Mouse (Mus musculus) hindbrain, embryonic 16.5 days (tissue): ENCODE results near the gene Smg6. TPM values are rescaled to one million over a fixed set of nuclear protein-coding genes. Genes with fewer than 3 reads are reported as not detected.

Source experiments
- ATAC-seq: fragments of 200-750 bp; cut with Nextera tagmentation; 2 replicates; pipeline ENCODE4 v1.8.0; 2017; ENCODE audit warnings: moderate TSS enrichment, moderate library complexity
- H3K27ac ChIP-seq: fragments of 300-500 bp; sonication (generic); 2 replicates; pipeline ENCODE4 v1.5.1; 2014; ENCODE audit warnings: low read depth, mild to moderate bottlenecking, control low read depth, low read length, moderate library complexity
- H3K27me3 ChIP-seq: fragments of 300-500 bp; sonication (generic); replicated peaks from 2 replicates; pipeline ENCODE4 v1.6.1; 2014; ENCODE audit warnings: low read length; ENCODE audit not compliant: control insufficient read depth, insufficient read depth
- H3K36me3 ChIP-seq: fragments of 300-500 bp; sonication (generic); 2 replicates; pipeline ENCODE4 v1.6.1; 2014; ENCODE audit warnings: mild to moderate bottlenecking, low read length, moderate library complexity, mixed read lengths; ENCODE audit not compliant: control insufficient read depth, insufficient read depth
- H3K4me1 ChIP-seq: fragments of 300-500 bp; sonication (generic); 2 replicates; pipeline ENCODE4 v1.6.1; 2014; ENCODE audit warnings: low read depth, low read length; ENCODE audit not compliant: control insufficient read depth, insufficient read depth
- H3K4me2 ChIP-seq: fragments of 300-500 bp; sonication (generic); 2 replicates; pipeline ENCODE4 v1.6.1; 2014; ENCODE audit warnings: mild to moderate bottlenecking, low read length, control low read depth, moderate library complexity
- H3K4me3 ChIP-seq: fragments of 300-500 bp; sonication (generic); 2 replicates; pipeline ENCODE4 v1.5.1; 2014; ENCODE audit warnings: mild to moderate bottlenecking, low read length, control low read depth, moderate library complexity
- H3K9ac ChIP-seq: fragments of 300-500 bp; sonication (generic); 2 replicates; pipeline ENCODE4 v1.6.1; 2014; ENCODE audit warnings: low read depth, mild to moderate bottlenecking, control low read depth, low read length, moderate library complexity
- H3K9me3 ChIP-seq: fragments of 300-500 bp; sonication (generic); 2 replicates; pipeline ENCODE4 v1.6.1; 2014; ENCODE audit warnings: mild to moderate bottlenecking, low read length, moderate library complexity; ENCODE audit not compliant: control insufficient read depth
- WGBS: fragments of 180-500 bp; shearing (Covaris S2); extraction: QIAGEN DNeasy Blood & Tissue Kit; methylation state at CpG from one replicate; pipeline ENCODE4 v1.1.7; 2014; 5-methylcytosine and 5-hydroxymethylcytosine counted together
- polyA plus RNA-seq: library from polyadenylated mRNA; unstranded; fragments of >200 nt; fragmentation: Nextera tagmentation; extraction: Ambion mirVana; gene quantifications from 2 replicates; pipeline ENCODE4 v1.2.1, GENCODE M21; 2015

Gene Smg6
- polyA plus RNA-seq, 1 experiment from 2014 or later = 11.6 TPM

- Histone ChIP-seq H3K4me2 (no peak overlapping the region), H3K27ac (no peak overlapping the region), H3K4me3 (no peak overlapping the region), H3K9me3 (no peaks in the 10 kb centered on the region), H3K27me3 (no peaks in the 10 kb centered on the region), H3K36me3 (peaks cover 4% of the 10 kb centered on the region), H3K9ac (no peak overlapping the region), H3K4me1 (no peaks in the 10 kb centered on the region)
- ATAC-seq = no peak
Observed at GRCm38 (mm10) chr11:74982241-74982640, 56.6 kb downstream of the Smg6 start.

- Histone ChIP-seq H3K27ac (no peak overlapping the region), H3K4me1 (no peaks in the 10 kb centered on the region), H3K9ac (no peak overlapping the region), H3K4me3 (no peak overlapping the region), H3K4me2 (no peak overlapping the region), H3K9me3 (no peaks in the 10 kb centered on the region), H3K27me3 (no peaks in the 10 kb centered on the region), H3K36me3 (peaks cover 6% of the 10 kb centered on the region; the same call in 1 of the 2 replicates)
- ATAC-seq = no peak
- WGBS = 41% methylated on average over 5 of the region's 5 CpGs
Observed at GRCm38 (mm10) chr11:74988162-74988561, 62.5 kb downstream of the Smg6 start.

GRCm38 (mm10) chr11:74989047-74989446 is 63.4 kb downstream of the Smg6 start:
- Histone ChIP-seq H3K4me3 (no peak overlapping the region), H3K4me2 (no peak overlapping the region), H3K9me3 (no peaks in the 10 kb centered on the region), H3K27me3 (no peaks in the 10 kb centered on the region), H3K9ac (no peak overlapping the region), H3K4me1 (no peaks in the 10 kb centered on the region), H3K36me3 (peaks cover 5% of the 10 kb centered on the region; the same call in 1 of the 2 replicates), H3K27ac (no peak overlapping the region)
- ATAC-seq = no peak
- 76% methylated on average over 2 of the region's 2 CpGs for WGBS

- H3K27me3 ChIP-seq = no peaks in the 10 kb centered on the region
- H3K4me1 ChIP-seq = no peaks in the 10 kb centered on the region
- no peak for ATAC-seq
- H3K9ac ChIP-seq = no peak overlapping the region
- H3K27ac ChIP-seq = no peak overlapping the region
- peaks cover 5% of the 10 kb centered on the region; the same call in 1 of the 2 replicates for H3K36me3 ChIP-seq
- no peak overlapping the region for H3K4me2 ChIP-seq
- H3K9me3 ChIP-seq = no peaks in the 10 kb centered on the region
- WGBS = 79% methylated on average over 5 of the region's 5 CpGs
- no peak overlapping the region for H3K4me3 ChIP-seq
Observed at GRCm38 (mm10) chr11:74990501-74990900, 64.9 kb downstream of the Smg6 start.

- Histone ChIP-seq H3K9ac (no peak overlapping the region), H3K9me3 (no peaks in the 10 kb centered on the region), H3K27me3 (no peaks in the 10 kb centered on the region), H3K4me3 (no peak overlapping the region), H3K36me3 (peaks cover 5% of the 10 kb centered on the region; the same call in 1 of the 2 replicates), H3K27ac (no peak overlapping the region), H3K4me2 (no peak overlapping the region), H3K4me1 (no peaks in the 10 kb centered on the region)
- no peak for ATAC-seq
- WGBS = 100% methylated on average over 1 of the region's 1 CpGs
Observed at GRCm38 (mm10) chr11:74991290-74991689, 65.7 kb downstream of the Smg6 start.

- H3K9ac ChIP-seq = no peak overlapping the region
- no peaks in the 10 kb centered on the region for H3K4me1 ChIP-seq
- no peak overlapping the region for H3K4me2 ChIP-seq
- no peaks in the 10 kb centered on the region for H3K9me3 ChIP-seq
- no peak for ATAC-seq
- no peaks in the 10 kb centered on the region for H3K27me3 ChIP-seq
- WGBS = 82% methylated on average over 9 of the region's 9 CpGs
- no peak overlapping the region for H3K27ac ChIP-seq
- no peak overlapping the region for H3K4me3 ChIP-seq
- peaks cover 5% of the 10 kb centered on the region; the same call in 1 of the 2 replicates for H3K36me3 ChIP-seq
Observed at GRCm38 (mm10) chr11:74992427-74992987, 66.9 kb downstream of the Smg6 start.

- Histone ChIP-seq H3K27me3 (no peaks in the 10 kb centered on the region), H3K9me3 (no peaks in the 10 kb centered on the region), H3K27ac (no peak overlapping the region), H3K4me3 (no peak overlapping the region), H3K9ac (no peak overlapping the region), H3K4me1 (no peaks in the 10 kb centered on the region), H3K4me2 (no peak overlapping the region), H3K36me3 (peaks cover 7% of the 10 kb centered on the region)
- no peak for ATAC-seq
- 67% methylated on average over 1 of the region's 1 CpGs for WGBS
Observed at GRCm38 (mm10) chr11:74994141-74994540, 68.5 kb downstream of the Smg6 start.

- Histone ChIP-seq H3K4me2 (no peak overlapping the region), H3K9ac (no peak overlapping the region), H3K36me3 (peaks cover 7% of the 10 kb centered on the region), H3K9me3 (no peaks in the 10 kb centered on the region), H3K27me3 (no peaks in the 10 kb centered on the region), H3K4me1 (no peaks in the 10 kb centered on the region), H3K27ac (no peak overlapping the region), H3K4me3 (no peak overlapping the region)
- no peak for ATAC-seq
Observed at GRCm38 (mm10) chr11:74994856-74995255, 69.2 kb downstream of the Smg6 start.

- peaks cover 4% of the 10 kb centered on the region for H3K36me3 ChIP-seq
- 95% methylated on average over 1 of the region's 1 CpGs for WGBS
- no peak overlapping the region for H3K4me2 ChIP-seq
- no peak overlapping the region for H3K9ac ChIP-seq
- no peak overlapping the region for H3K27ac ChIP-seq
- no peaks in the 10 kb centered on the region for H3K9me3 ChIP-seq
- ATAC-seq = no peak
- peaks cover 3% of the 10 kb centered on the region; the same call in 1 of the 2 replicates for H3K4me1 ChIP-seq
- H3K4me3 ChIP-seq = no peak overlapping the region
- H3K27me3 ChIP-seq = no peaks in the 10 kb centered on the region
Observed at GRCm38 (mm10) chr11:74996482-74996881, 70.9 kb downstream of the Smg6 start.
